8 mouse cellular contexts compared by ENCODE assay signal in genomic region chr6:84266736-84267135, GRCm38 (mm10).
DNase-seq lines count a peak whose midpoint lies in the region; TF ChIP-seq lines count a peak whose summit lies in the region.

No protein-coding gene starts in this region.

- H3K27me3 ChIP-seq in limb, embryonic 10.5 days (ENCODE audit: low read depth, poor library complexity, severe bottlenecking), result peaks cover 10% of the 10 kb centered on the region; the same call in 1 of the 2 replicates
- H3K27me3 ChIP-seq in thymus, adult 2 months (ENCODE audit: control insufficient read depth, insufficient read depth, low read length), result no peaks in the 10 kb centered on the region

- no peak for TF ChIP-seq POLR2A in thymus, adult 2 months (IDR thresholded peaks at IDR 0.05; ENCODE audit: control insufficient read depth, extremely low read depth, insufficient read depth, low read length, poor library complexity)

- H3K36me3 ChIP-seq in limb, embryonic 10.5 days, result no peaks in the 10 kb centered on the region
- H3K36me3 ChIP-seq in thymus, adult 2 months (ENCODE audit: control insufficient read depth, insufficient read depth, low read length), result no peaks in the 10 kb centered on the region

- no peak for TF ChIP-seq CTCF in gastrocnemius, adult 2 months (IDR thresholded peaks at IDR 0.05)
- no peak for TF ChIP-seq CTCF in thymus, adult 2 months (IDR thresholded peaks at IDR 0.05; ENCODE audit: borderline replicate concordance, control insufficient read depth, extremely low read depth, insufficient read depth, low read length, poor library complexity)

- no peaks in the 10 kb centered on the region for H3K9me3 ChIP-seq in limb, embryonic 10.5 days (replicated peaks)

- no peak overlapping the region for H3K4me3 ChIP-seq in gastrocnemius, adult 2 months
- H3K4me3 ChIP-seq in limb, embryonic 10.5 days, result no peak overlapping the region
- no peak overlapping the region for H3K4me3 ChIP-seq in thymus, adult 2 months (ENCODE audit: control insufficient read depth, insufficient read depth, low read length)

- peaks cover 65% of the 10 kb centered on the region for H3K4me1 ChIP-seq in limb, embryonic 10.5 days
- no peaks in the 10 kb centered on the region for H3K4me1 ChIP-seq in thymus, adult 2 months (replicated peaks; ENCODE audit: control insufficient read depth, insufficient read depth, low read length)

- 32% methylated on average over 13 of the region's 13 CpGs for WGBS in limb, embryonic 10.5 days
- WGBS in thymus, adult 2 months, result 43% methylated on average over 13 of the region's 13 CpGs

- H3K27ac ChIP-seq in gastrocnemius, adult 2 months, result peak overlapping the region; percentile 81
- peak overlapping the region; percentile 70 for H3K27ac ChIP-seq in limb, embryonic 10.5 days
- no peak overlapping the region for H3K27ac ChIP-seq in thymus, adult 2 months (ENCODE audit: control insufficient read depth, insufficient read depth, low read length)

- DNase-seq in cerebellum, postnatal 25 days, result peak; percentile 47 to 65
- DNase-seq in cerebellum, adult 11 months, result no peak
- peak; percentile 65 for DNase-seq in 3134 (ENCODE audit: extremely low read depth, insufficient read length, low spot score)
- DNase-seq in gastrocnemius, adult 2 months, result peak; percentile 83
- no peak for DNase-seq in limb, embryonic 10.5 days (ENCODE audit: low spot score)
- DNase-seq in thymus, adult 2 months, result no peak
- DNase-seq in cerebellum, adult 11-12 months, result no peak
- DNase-seq in cerebellum, adult 8-10 months, result no peak

- intact Hi-C loops in gastrocnemius, adult 2 months (cut with DNase I), result loop anchor here (5.0 to 10.0 kb wide), 2 partner anchors 169 to 1318 kb away; partner anchors contain the start of gene Alms1

Comparison
In these comparisons a context has a peak if more than half of its experiments do, and no peak if none do; other contexts are left out.
1. DNase-seq: peak in cerebellum, postnatal 25 days (2 of 2), 3134 (single experiment) and gastrocnemius, adult 2 months (single experiment); none in cerebellum, adult 11 months (single experiment), limb, embryonic 10.5 days (single experiment), thymus, adult 2 months (single experiment), cerebellum, adult 11-12 months (single experiment) and cerebellum, adult 8-10 months (single experiment).